Mouse (Mus musculus): ENCODE measurements around the gene Tmem199. TPM values are rescaled to one million over a fixed set of nuclear protein-coding genes. Genes with fewer than 3 reads are reported as not detected.

Tmem199 gene
- polyA plus RNA-seq, 1 experiment from 2014 or later: 17.2 TPM

GRCm38 (mm10) chr11:78471326-78472103 lies 40.5 kb downstream of the Tmem199 start:
- Histone ChIP-seq H3K4me3 (ENCODE audit: low read depth, low read length) (no peak overlapping the region), H3K36me3 (ENCODE audit: control insufficient read depth, insufficient read depth) (no peaks in the 10 kb centered on the region), H3K4me2 (ENCODE audit: low read depth, low read length) (no peak overlapping the region), H3K27me3 (ENCODE audit: control insufficient read depth, insufficient read depth, low read depth, low read length) (no peaks in the 10 kb centered on the region), H3K9ac (ENCODE audit: low read depth, low read length) (no peak overlapping the region), H3K4me1 (ENCODE audit: control insufficient read depth, low read depth, low read length) (peaks cover under 1% of the 10 kb centered on the region; the same call in 1 of the 2 replicates), H3K27ac (ENCODE audit: low read length) (no peak overlapping the region), H3K9me3 (replicated peaks; ENCODE audit: control insufficient read depth, low read length) (no peaks in the 10 kb centered on the region)
- ATAC-seq (ENCODE audit: low read depth): no peak
- 65% methylated on average over 10 of the region's 10 CpGs for WGBS (ENCODE audit: insufficient replicate concordance)

- Histone ChIP-seq H3K9ac (ENCODE audit: low read depth, low read length) (no peak overlapping the region), H3K9me3 (replicated peaks; ENCODE audit: control insufficient read depth, low read length) (no peaks in the 10 kb centered on the region), H3K27ac (ENCODE audit: low read length) (no peak overlapping the region), H3K4me1 (ENCODE audit: control insufficient read depth, low read depth, low read length) (peaks cover 24% of the 10 kb centered on the region), H3K4me3 (ENCODE audit: low read depth, low read length) (no peak overlapping the region), H3K4me2 (ENCODE audit: low read depth, low read length) (no peak overlapping the region), H3K36me3 (ENCODE audit: control insufficient read depth, insufficient read depth) (no peaks in the 10 kb centered on the region), H3K27me3 (ENCODE audit: control insufficient read depth, insufficient read depth, low read depth, low read length) (no peaks in the 10 kb centered on the region)
- 38% methylated on average over 3 of the region's 3 CpGs for WGBS (ENCODE audit: insufficient replicate concordance)
- ATAC-seq (ENCODE audit: low read depth): no peak
These were observed 44.0 kb downstream of the Tmem199 start for GRCm38 (mm10) chr11:78467932-78468331.

- Histone ChIP-seq H3K27me3 (ENCODE audit: control insufficient read depth, insufficient read depth, low read depth, low read length) (no peaks in the 10 kb centered on the region), H3K36me3 (ENCODE audit: control insufficient read depth, insufficient read depth) (no peaks in the 10 kb centered on the region), H3K27ac (ENCODE audit: low read length) (no peak overlapping the region), H3K4me1 (ENCODE audit: control insufficient read depth, low read depth, low read length) (peaks cover 24% of the 10 kb centered on the region), H3K4me3 (ENCODE audit: low read depth, low read length) (no peak overlapping the region), H3K9me3 (replicated peaks; ENCODE audit: control insufficient read depth, low read length) (no peaks in the 10 kb centered on the region), H3K4me2 (ENCODE audit: low read depth, low read length) (no peak overlapping the region), H3K9ac (ENCODE audit: low read depth, low read length) (no peak overlapping the region)
- WGBS (ENCODE audit: insufficient replicate concordance): 62% methylated on average over 7 of the region's 7 CpGs
- no peak for ATAC-seq (ENCODE audit: low read depth)
These were observed 44.5 kb downstream of the Tmem199 start for GRCm38 (mm10) chr11:78467515-78467914.

- Histone ChIP-seq H3K4me1 (ENCODE audit: control insufficient read depth, low read depth, low read length) (peaks cover 24% of the 10 kb centered on the region), H3K36me3 (ENCODE audit: control insufficient read depth, insufficient read depth) (no peaks in the 10 kb centered on the region), H3K9me3 (replicated peaks; ENCODE audit: control insufficient read depth, low read length) (peaks cover 4% of the 10 kb centered on the region; the same call in 1 of the 2 replicates), H3K27ac (ENCODE audit: low read length) (no peak overlapping the region), H3K4me3 (ENCODE audit: low read depth, low read length) (peak overlapping the region; percentile 69), H3K9ac (ENCODE audit: low read depth, low read length) (peak overlapping the region; percentile 31; the same call in 1 of the 2 replicates), H3K27me3 (ENCODE audit: control insufficient read depth, insufficient read depth, low read depth, low read length) (no peaks in the 10 kb centered on the region), H3K4me2 (ENCODE audit: low read depth, low read length) (peak overlapping the region; percentile 80)
- WGBS (ENCODE audit: insufficient replicate concordance): 61% methylated on average over 23 of the region's 23 CpGs
- ATAC-seq (ENCODE audit: low read depth): no peak
These were observed 45.6 kb downstream of the Tmem199 start for GRCm38 (mm10) chr11:78466242-78466912.

- Histone ChIP-seq H3K4me1 (ENCODE audit: control insufficient read depth, low read depth, low read length) (peaks cover 24% of the 10 kb centered on the region), H3K9me3 (replicated peaks; ENCODE audit: control insufficient read depth, low read length) (peaks cover 4% of the 10 kb centered on the region; the same call in 1 of the 2 replicates), H3K27me3 (ENCODE audit: control insufficient read depth, insufficient read depth, low read depth, low read length) (no peaks in the 10 kb centered on the region), H3K9ac (ENCODE audit: low read depth, low read length) (peak within 1 kb of the TSS; percentile 71), H3K36me3 (ENCODE audit: control insufficient read depth, insufficient read depth) (no peaks in the 10 kb centered on the region), H3K27ac (ENCODE audit: low read length) (peak within 1 kb of the TSS; percentile 85), H3K4me2 (ENCODE audit: low read depth, low read length) (peak within 1 kb of the TSS; percentile 80), H3K4me3 (ENCODE audit: low read depth, low read length) (peak within 1 kb of the TSS; percentile 69)
- WGBS (ENCODE audit: insufficient replicate concordance): under 1% methylated on average over 41 of the region's 41 CpGs
- peak; percentile 94 for ATAC-seq (ENCODE audit: low read depth)
These were observed 46.3 kb downstream of the Tmem199 start, which contains the start of gene Slc46a1 for GRCm38 (mm10) chr11:78465568-78466180. Gene Slc46a1, plus strand, starts transcription at chr11:78465697.

- no peak overlapping the region for H3K27ac ChIP-seq (ENCODE audit: low read length)
- H3K36me3 ChIP-seq (ENCODE audit: control insufficient read depth, insufficient read depth): no peaks in the 10 kb centered on the region
- H3K4me1 ChIP-seq (ENCODE audit: control insufficient read depth, low read depth, low read length): peaks cover 24% of the 10 kb centered on the region
- H3K9me3 ChIP-seq (replicated peaks; ENCODE audit: control insufficient read depth, low read length): peaks cover 4% of the 10 kb centered on the region; the same call in 1 of the 2 replicates
- no peaks in the 10 kb centered on the region for H3K27me3 ChIP-seq (ENCODE audit: control insufficient read depth, insufficient read depth, low read depth, low read length)
- ATAC-seq (ENCODE audit: low read depth): no peak
- H3K4me3 ChIP-seq (ENCODE audit: low read depth, low read length): peak overlapping the region; percentile 69
- peak overlapping the region; percentile 80 for H3K4me2 ChIP-seq (ENCODE audit: low read depth, low read length)
- 47% methylated on average over 9 of the region's 9 CpGs for WGBS (ENCODE audit: insufficient replicate concordance)
- no peak overlapping the region for H3K9ac ChIP-seq (ENCODE audit: low read depth, low read length)
These were observed 46.9 kb downstream of the Tmem199 start for GRCm38 (mm10) chr11:78465116-78465515.

- H3K9ac ChIP-seq (ENCODE audit: low read depth, low read length): no peak overlapping the region
- no peak for ATAC-seq (ENCODE audit: low read depth)
- no peak overlapping the region for H3K4me2 ChIP-seq (ENCODE audit: low read depth, low read length)
- H3K4me3 ChIP-seq (ENCODE audit: low read depth, low read length): no peak overlapping the region
- peaks cover 4% of the 10 kb centered on the region; the same call in 1 of the 2 replicates for H3K9me3 ChIP-seq (replicated peaks; ENCODE audit: control insufficient read depth, low read length)
- H3K27me3 ChIP-seq (ENCODE audit: control insufficient read depth, insufficient read depth, low read depth, low read length): no peaks in the 10 kb centered on the region
- no peak overlapping the region for H3K27ac ChIP-seq (ENCODE audit: low read length)
- peaks cover 24% of the 10 kb centered on the region for H3K4me1 ChIP-seq (ENCODE audit: control insufficient read depth, low read depth, low read length)
- H3K36me3 ChIP-seq (ENCODE audit: control insufficient read depth, insufficient read depth): no peaks in the 10 kb centered on the region
- WGBS (ENCODE audit: insufficient replicate concordance): 45% methylated on average over 13 of the region's 13 CpGs
These were observed 48.5 kb downstream of the Tmem199 start for GRCm38 (mm10) chr11:78463286-78464036.

DNA sequence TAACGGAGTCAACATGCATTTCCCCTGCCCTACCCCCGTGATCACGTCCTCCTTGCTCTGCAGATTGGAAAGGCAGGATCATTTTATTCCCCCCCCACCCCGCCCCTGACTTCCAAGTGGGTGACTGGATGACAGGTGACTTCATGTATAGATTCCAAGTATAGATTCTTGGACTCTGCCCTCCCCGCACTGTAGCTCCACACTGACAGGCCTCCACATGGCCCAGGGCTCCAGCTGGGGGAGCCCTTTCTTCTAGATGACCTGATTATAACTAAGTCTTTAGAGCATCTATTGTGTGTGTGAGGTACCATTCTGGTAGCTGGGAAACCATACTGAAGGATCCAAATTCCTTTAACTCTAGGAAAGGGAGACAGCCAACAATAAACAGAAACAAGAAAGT lies 49.3 kb downstream of the Tmem199 start:
- Histone ChIP-seq H3K27me3 (ENCODE audit: control insufficient read depth, insufficient read depth, low read depth, low read length) (no peaks in the 10 kb centered on the region), H3K4me3 (ENCODE audit: low read depth, low read length) (no peak overlapping the region), H3K4me2 (ENCODE audit: low read depth, low read length) (no peak overlapping the region), H3K27ac (ENCODE audit: low read length) (no peak overlapping the region), H3K36me3 (ENCODE audit: control insufficient read depth, insufficient read depth) (no peaks in the 10 kb centered on the region), H3K9me3 (replicated peaks; ENCODE audit: control insufficient read depth, low read length) (peaks cover 4% of the 10 kb centered on the region; the same call in 1 of the 2 replicates), H3K9ac (ENCODE audit: low read depth, low read length) (no peak overlapping the region), H3K4me1 (ENCODE audit: control insufficient read depth, low read depth, low read length) (peaks cover 24% of the 10 kb centered on the region)
- ATAC-seq (ENCODE audit: low read depth): no peak
- WGBS (ENCODE audit: insufficient replicate concordance): 59% methylated on average over 5 of the region's 5 CpGs

All from liver, embryonic 16.5 days (tissue).